Mouse (Mus musculus) testis, adult 2 months (tissue): ENCODE measurements around the gene Itprid2. TPM values are rescaled to one million over a fixed set of nuclear protein-coding genes. Genes with fewer than 3 reads are reported as not detected.

Experiments
- H3K27ac ChIP-seq: fragments of 200-500 bp; 2 replicates; pipeline ENCODE4 v1.5.1; 2012; ENCODE audit warnings: low read depth, low read length; ENCODE audit not compliant: control insufficient read depth, insufficient read depth
- H3K27me3 ChIP-seq: fragments of 200-500 bp; 2 replicates; pipeline ENCODE4 v1.6.1; 2012; ENCODE audit warnings: mild to moderate bottlenecking, low read length, moderate library complexity; ENCODE audit not compliant: control insufficient read depth, insufficient read depth
- H3K36me3 ChIP-seq: fragments of 200-500 bp; 2 replicates; pipeline ENCODE4 v1.6.1; 2012; ENCODE audit warnings: mild to moderate bottlenecking, low read length; ENCODE audit not compliant: control insufficient read depth, insufficient read depth
- H3K4me1 ChIP-seq: fragments of 200-500 bp; 2 replicates; pipeline ENCODE4 v1.6.1; 2012; ENCODE audit warnings: low read length; ENCODE audit not compliant: control insufficient read depth, insufficient read depth
- H3K4me3 ChIP-seq: fragments of 200-500 bp; 2 replicates; pipeline ENCODE4 v1.5.1; 2012; ENCODE audit warnings: low read depth, mild to moderate bottlenecking, low read length, moderate library complexity, mixed read lengths; ENCODE audit not compliant: control insufficient read depth
- CTCF ChIP-seq: fragments of 200-500 bp; IDR thresholded peaks from 2 replicates; pipeline ENCODE4 v1.5.1; 2012; ENCODE audit warnings: low read depth, mild to moderate bottlenecking, inconsistent platforms, low read length, moderate library complexity; ENCODE audit not compliant: control insufficient read depth, insufficient read depth, insufficient replicate concordance
- POLR2A ChIP-seq: fragments of 200-500 bp; IDR thresholded peaks from 2 replicates; pipeline ENCODE4 v1.6.1; 2012; ENCODE audit warnings: low read depth, mild to moderate bottlenecking, inconsistent platforms, low read length, moderate library complexity; ENCODE audit not compliant: control insufficient read depth
- polyA plus RNA-seq: library from polyadenylated mRNA; depleted of rRNA; stranded (reverse); fragments of >200 nt; gene quantifications from 2 replicates; pipeline ENCODE4 v1.2.3, GENCODE M21; 2012

Itprid2 gene
- polyA plus RNA-seq, 1 experiment: 3.4 TPM

GRCm38 (mm10) chr2:79607181-79607580 is 28.0 kb upstream of the Itprid2 start:
- Histone ChIP-seq H3K4me3 (no peak overlapping the region), H3K4me1 (no peaks in the 10 kb centered on the region; the same call in 1 of the 2 replicates), H3K27me3 (no peaks in the 10 kb centered on the region), H3K36me3 (no peaks in the 10 kb centered on the region), H3K27ac (no peak overlapping the region)
- TF ChIP-seq POLR2A (no peak), CTCF (no peak)

GRCm38 (mm10) chr2:79608301-79609074 is 26.7 kb upstream of the Itprid2 start:
- H3K4me3 ChIP-seq: no peak overlapping the region
- TF ChIP-seq POLR2A (no peak), CTCF (no peak)
- no peak overlapping the region for H3K27ac ChIP-seq
- H3K4me1 ChIP-seq: no peaks in the 10 kb centered on the region; the same call in 1 of the 2 replicates
- no peaks in the 10 kb centered on the region for H3K36me3 ChIP-seq
- no peaks in the 10 kb centered on the region for H3K27me3 ChIP-seq

- H3K27ac ChIP-seq: no peak overlapping the region
- no peaks in the 10 kb centered on the region for H3K27me3 ChIP-seq
- no peaks in the 10 kb centered on the region; the same call in 1 of the 2 replicates for H3K4me1 ChIP-seq
- TF ChIP-seq POLR2A (no peak), CTCF (no peak)
- no peaks in the 10 kb centered on the region for H3K36me3 ChIP-seq
- no peak overlapping the region for H3K4me3 ChIP-seq
Measured at GRCm38 (mm10) chr2:79610894-79611293, 24.3 kb upstream of the Itprid2 start.

GRCm38 (mm10) chr2:79618145-79618544 is 17.0 kb upstream of the Itprid2 start:
- H3K4me1 ChIP-seq: no peaks in the 10 kb centered on the region
- no peaks in the 10 kb centered on the region for H3K27me3 ChIP-seq
- TF ChIP-seq POLR2A (no peak), CTCF (no peak)
- no peak overlapping the region for H3K4me3 ChIP-seq
- no peaks in the 10 kb centered on the region for H3K36me3 ChIP-seq
- H3K27ac ChIP-seq: no peak overlapping the region

GRCm38 (mm10) chr2:79618614-79619568 is 16.3 kb upstream of the Itprid2 start:
- Histone ChIP-seq H3K4me3 (no peak overlapping the region), H3K27me3 (no peaks in the 10 kb centered on the region), H3K27ac (no peak overlapping the region), H3K4me1 (no peaks in the 10 kb centered on the region), H3K36me3 (no peaks in the 10 kb centered on the region)
- TF ChIP-seq POLR2A (no peak), CTCF (no peak)

GRCm38 (mm10) chr2:79623256-79623655 is 11.9 kb upstream of the Itprid2 start:
- H3K27me3 ChIP-seq: no peaks in the 10 kb centered on the region
- H3K4me1 ChIP-seq: no peaks in the 10 kb centered on the region
- no peaks in the 10 kb centered on the region for H3K36me3 ChIP-seq
- no peak overlapping the region for H3K27ac ChIP-seq
- TF ChIP-seq CTCF (no peak), POLR2A (no peak)
- H3K4me3 ChIP-seq: no peak overlapping the region

GRCm38 (mm10) chr2:79627624-79628023 is 7.5 kb upstream of the Itprid2 start:
- H3K4me3 ChIP-seq: no peak overlapping the region
- no peak overlapping the region for H3K27ac ChIP-seq
- no peak for TF ChIP-seq CTCF
- H3K4me1 ChIP-seq: no peaks in the 10 kb centered on the region
- H3K27me3 ChIP-seq: no peaks in the 10 kb centered on the region
- H3K36me3 ChIP-seq: no peaks in the 10 kb centered on the region
